Mouse (Mus musculus): ENCODE results near the gene Defb19.

DNA sequence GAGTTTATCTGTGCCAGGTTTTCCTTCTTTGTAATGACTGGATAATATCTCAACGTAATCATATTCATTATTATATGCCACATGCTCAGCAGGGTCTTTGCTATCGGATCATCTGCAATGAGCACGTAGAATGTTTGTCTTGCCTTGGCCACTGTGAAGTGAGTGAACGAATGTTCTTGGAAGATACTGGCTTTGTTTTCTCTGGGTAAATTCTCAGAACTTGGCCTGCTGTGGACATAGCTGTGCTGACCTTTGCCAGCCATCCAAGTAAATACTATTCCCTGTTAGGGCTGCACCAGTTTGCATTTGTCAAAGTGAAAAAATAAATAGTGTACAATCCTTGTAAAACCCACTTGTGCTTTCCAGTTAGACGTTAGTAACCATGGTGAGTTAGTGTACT, 32.0 kb downstream of the Defb19 start:
- TF ChIP-seq HCFC1 (IDR thresholded peaks at IDR 0.05; ENCODE audit: borderline replicate concordance, insufficient read depth, low read length) = no peak
- no peak for TF ChIP-seq CHD2 (IDR thresholded peaks at IDR 0.05; ENCODE audit: low read depth, low read length)
- TF ChIP-seq ZC3H11A (IDR thresholded peaks at IDR 0.05; ENCODE audit: borderline replicate concordance, low read depth, low read length) = no peak
- no peak for TF ChIP-seq MAFK (IDR thresholded peaks at IDR 0.05; ENCODE audit: insufficient read depth, low read depth, low read length)
- no peak for TF ChIP-seq ZNF384 (IDR thresholded peaks at IDR 0.05; ENCODE audit: low read depth, low read length)

Measured in ES-E14 (cell line).